Mouse (Mus musculus): ENCODE data around the gene Spata2l.

DNA sequence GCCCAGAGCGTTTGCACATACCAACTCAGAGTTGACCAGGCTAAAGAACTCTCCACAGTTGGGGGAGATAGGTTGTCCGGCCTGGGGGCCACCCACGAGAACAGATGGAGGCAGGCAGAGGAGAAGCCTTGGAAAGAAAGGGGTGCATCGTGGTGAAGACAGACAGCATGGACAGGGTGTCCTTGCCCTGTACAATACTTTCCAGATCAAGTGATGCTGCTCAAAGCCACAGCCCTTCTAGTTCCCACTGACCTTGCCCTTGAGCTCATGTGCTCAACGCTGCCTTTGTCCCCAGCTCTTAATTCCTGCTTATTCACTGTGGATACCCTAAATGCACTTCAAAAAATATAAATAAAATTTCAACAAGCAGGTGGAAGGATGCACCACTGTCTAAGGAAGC, 38.4 kb upstream of the Spata2l start:
- TF ChIP-seq POLR2A (IDR thresholded peaks at IDR 0.05; ENCODE audit: borderline replicate concordance, extremely low read depth, low read depth, low read length) (no peak), CTCF (IDR thresholded peaks at IDR 0.05; ENCODE audit: insufficient read depth, low read length) (no peak)
